Mouse (Mus musculus) lung, postnatal 0 days (tissue): ENCODE results near the gene Fam169a. TPM values are rescaled to one million over a fixed set of nuclear protein-coding genes. Genes with fewer than 3 reads are reported as not detected.

ENCODE experiments used
- ATAC-seq: fragments of 200-750 bp; cut with Nextera tagmentation; 2 replicates; pipeline ENCODE4 v1.8.0; 2017; ENCODE audit warnings: moderate library complexity
- DNase-seq: peaks from one replicate; pipeline ENCODE4 v3.0.0-alpha.2; 2016; ENCODE audit warnings: low spot score
- H3K27ac ChIP-seq: fragments of 300-500 bp; sonication (generic); 2 replicates; pipeline ENCODE4 v1.5.1; 2014; ENCODE audit warnings: antibody characterized with exemption, mild to moderate bottlenecking, low read length, mixed read lengths
- H3K27me3 ChIP-seq: fragments of 300-500 bp; sonication (generic); replicated peaks from 2 replicates; pipeline ENCODE4 v1.6.1; 2014; ENCODE audit warnings: low read length, mixed read lengths; ENCODE audit not compliant: insufficient read depth
- H3K36me3 ChIP-seq: fragments of 300-500 bp; sonication (generic); 2 replicates; pipeline ENCODE4 v1.6.1; 2014; ENCODE audit warnings: low read length, mixed read lengths; ENCODE audit not compliant: insufficient read depth
- H3K4me1 ChIP-seq: fragments of 300-500 bp; sonication (generic); 2 replicates; pipeline ENCODE4 v1.6.1; 2014; ENCODE audit warnings: antibody characterized with exemption, low read depth, low read length, mixed read lengths; ENCODE audit not compliant: insufficient read depth
- H3K4me2 ChIP-seq: fragments of 300-500 bp; sonication (generic); replicated peaks from 2 replicates; pipeline ENCODE4 v1.6.1; 2014; ENCODE audit warnings: low read depth, mild to moderate bottlenecking, low read length, moderate library complexity, mixed read lengths
- H3K4me3 ChIP-seq: fragments of 300-500 bp; sonication (generic); 2 replicates; pipeline ENCODE4 v1.5.1; 2014; ENCODE audit warnings: low read depth, low read length
- H3K9ac ChIP-seq: fragments of 300-500 bp; sonication (generic); replicated peaks from 2 replicates; pipeline ENCODE4 v1.6.1; 2014; ENCODE audit warnings: low read depth, mild to moderate bottlenecking
- H3K9me3 ChIP-seq: fragments of 300-500 bp; sonication (generic); 2 replicates; pipeline ENCODE4 v1.6.1; 2016; ENCODE audit warnings: low read length, mixed read lengths
- CTCF ChIP-seq: IDR thresholded peaks from 2 replicates; pipeline ENCODE4 v1.5.1; 2016; ENCODE audit warnings: antibody characterized with exemption, mild to moderate bottlenecking
- EP300 ChIP-seq: IDR thresholded peaks from 2 replicates; pipeline ENCODE4 v1.6.1; 2016; ENCODE audit warnings: antibody characterized with exemption, mild to moderate bottlenecking, control low read depth
- WGBS: fragments of 180-500 bp; shearing (Covaris S2); extraction: QIAGEN DNeasy Blood & Tissue Kit; methylation state at CpG from one replicate; pipeline ENCODE4 v1.1.7; 2014; 5-methylcytosine and 5-hydroxymethylcytosine counted together
- polyA plus RNA-seq: library from polyadenylated mRNA; unstranded; fragments of >200 nt; fragmentation: Nextera tagmentation; extraction: Ambion mirVana; gene quantifications from 2 replicates; pipeline ENCODE4 v1.2.1, GENCODE M21; 2015

The Fam169a gene
- polyA plus RNA-seq, 1 experiment from 2014 or later = 0.24 TPM

DNA sequence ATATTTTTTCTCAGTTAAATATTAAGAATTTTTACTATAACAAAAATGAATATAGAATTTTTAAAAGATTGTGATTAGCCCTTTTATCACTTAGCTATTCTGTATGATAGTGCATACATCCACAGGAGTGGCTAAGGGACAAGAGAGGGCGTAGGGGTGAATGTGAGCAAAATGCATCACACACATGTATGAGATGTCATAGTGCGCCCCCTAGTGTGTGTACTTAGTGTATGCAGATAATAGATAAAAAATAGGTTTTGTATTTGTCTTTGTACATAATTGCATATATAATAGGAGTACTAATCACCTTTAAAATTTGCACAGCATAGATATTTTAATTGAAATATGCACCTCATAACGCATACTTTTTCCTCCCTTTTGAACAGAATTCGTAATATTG, 78.7 kb downstream of the Fam169a start:
- TF ChIP-seq CTCF (peak; percentile 75), EP300 (no peak)
- DNase-seq = peak; percentile 78
- H3K4me1 ChIP-seq = no peaks in the 10 kb centered on the region
- WGBS = 58% methylated on average over 4 of the region's 4 CpGs
- no peak overlapping the region for H3K4me3 ChIP-seq
- H3K4me2 ChIP-seq = no peak overlapping the region
- no peak overlapping the region for H3K27ac ChIP-seq
- H3K36me3 ChIP-seq = peaks cover 47% of the 10 kb centered on the region
- H3K27me3 ChIP-seq = no peaks in the 10 kb centered on the region
- ATAC-seq = no peak
- no peak overlapping the region for H3K9ac ChIP-seq
- no peaks in the 10 kb centered on the region for H3K9me3 ChIP-seq

DNA sequence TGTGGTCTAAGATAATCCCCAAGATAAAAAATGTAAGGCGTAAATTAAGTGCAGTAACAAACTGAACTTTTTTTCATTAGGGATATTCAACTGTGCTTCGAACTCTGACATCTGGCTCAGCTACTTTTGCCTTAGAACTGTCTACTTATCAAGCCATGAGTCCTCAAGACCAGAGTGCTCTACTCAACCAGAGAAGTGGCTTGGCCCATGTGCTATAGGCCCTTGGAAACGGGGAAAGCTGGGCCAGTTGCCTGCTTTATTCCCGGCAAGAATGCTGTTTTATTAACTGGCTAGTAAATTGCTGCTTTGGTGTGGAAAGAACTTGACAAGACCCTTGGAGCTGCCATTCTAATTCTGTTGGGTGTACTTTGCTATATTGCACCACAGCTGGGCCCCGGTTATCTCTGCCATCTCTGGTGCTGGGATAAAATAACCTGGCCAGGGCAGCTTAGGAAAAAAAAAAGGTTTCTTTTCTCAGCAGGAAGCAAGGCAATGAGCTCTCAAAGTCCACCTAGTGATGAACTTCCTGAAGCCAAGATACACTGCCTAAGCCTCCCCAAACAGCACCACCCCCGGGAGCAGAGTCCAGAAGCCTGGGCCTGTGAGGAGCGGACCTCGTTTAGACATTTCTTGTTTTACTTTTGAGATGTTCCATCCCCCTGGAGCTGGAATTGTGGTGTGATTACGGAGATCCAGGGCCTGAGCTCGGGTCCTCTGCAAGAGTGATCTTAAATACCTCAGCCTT, 108.6 kb downstream of the Fam169a start:
- H3K9ac ChIP-seq = no peak overlapping the region
- DNase-seq (peak; percentile 5), ATAC-seq (no peak)
- H3K4me2 ChIP-seq = no peak overlapping the region
- H3K4me1 ChIP-seq = no peaks in the 10 kb centered on the region
- no peak for TF ChIP-seq EP300
- no peak for TF ChIP-seq CTCF
- no peaks in the 10 kb centered on the region for H3K9me3 ChIP-seq
- H3K36me3 ChIP-seq = peaks cover 33% of the 10 kb centered on the region; the same call in 1 of the 2 replicates
- no peaks in the 10 kb centered on the region for H3K27me3 ChIP-seq
- H3K4me3 ChIP-seq = no peak overlapping the region
- WGBS = 84% methylated on average over 10 of the region's 10 CpGs
- H3K27ac ChIP-seq = no peak overlapping the region

DNA sequence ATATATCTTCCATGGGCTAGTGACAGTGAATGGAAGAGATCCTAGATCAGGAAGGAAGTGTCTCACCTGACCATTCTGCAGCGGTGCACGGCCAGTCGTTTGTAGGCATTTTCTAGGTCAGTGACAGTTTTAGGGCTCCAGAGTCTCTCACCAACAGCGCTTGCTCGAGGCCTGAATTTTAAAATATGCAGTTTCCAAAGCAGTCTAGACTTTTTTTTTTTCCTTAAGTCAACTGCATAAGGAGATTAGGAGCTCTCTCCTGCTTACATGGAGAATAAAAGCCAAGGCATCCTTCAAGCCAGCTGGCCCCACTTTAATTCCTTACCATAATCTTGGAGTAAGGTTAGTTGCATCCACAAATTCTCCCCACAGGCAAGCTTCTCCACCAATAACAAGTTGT, 109.6 kb downstream of the Fam169a start:
- DNase-seq = no peak
- no peak for TF ChIP-seq EP300
- no peak for TF ChIP-seq CTCF
- Histone ChIP-seq H3K36me3 (peaks cover 33% of the 10 kb centered on the region; the same call in 1 of the 2 replicates), H3K9ac (no peak overlapping the region), H3K27me3 (no peaks in the 10 kb centered on the region), H3K4me2 (no peak overlapping the region), H3K4me1 (no peaks in the 10 kb centered on the region), H3K27ac (no peak overlapping the region), H3K9me3 (no peaks in the 10 kb centered on the region), H3K4me3 (no peak overlapping the region)
- no peak for ATAC-seq
- WGBS = 86% methylated on average over 5 of the region's 5 CpGs

DNA sequence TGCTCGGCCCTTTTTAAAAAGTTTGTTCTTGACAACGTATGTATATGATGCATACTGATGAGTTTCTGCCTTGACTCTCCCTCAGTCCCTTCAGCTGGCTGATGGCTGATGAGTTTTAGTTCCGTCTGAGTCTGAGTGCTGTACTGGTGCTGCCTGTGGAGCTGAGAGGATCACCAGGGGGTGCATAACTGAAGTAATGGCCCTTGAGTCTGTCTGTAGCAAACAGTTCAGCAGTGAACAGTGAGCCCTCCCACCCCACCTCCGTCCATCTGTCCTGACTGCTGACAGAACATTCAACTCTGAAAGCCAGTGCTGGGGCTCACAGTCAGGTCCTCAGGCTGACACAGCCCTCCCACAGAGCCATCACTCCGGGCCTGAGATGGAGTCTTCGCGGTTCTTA, 111.9 kb downstream of the Fam169a start:
- Histone ChIP-seq H3K36me3 (peaks cover 23% of the 10 kb centered on the region; the same call in 1 of the 2 replicates), H3K4me1 (no peaks in the 10 kb centered on the region), H3K4me3 (no peak overlapping the region), H3K4me2 (no peak overlapping the region), H3K9me3 (no peaks in the 10 kb centered on the region), H3K27me3 (no peaks in the 10 kb centered on the region), H3K27ac (no peak overlapping the region), H3K9ac (no peak overlapping the region)
- TF ChIP-seq CTCF (no peak), EP300 (no peak)
- WGBS = 84% methylated on average over 7 of the region's 7 CpGs
- ATAC-seq = no peak
- DNase-seq = no peak

DNA sequence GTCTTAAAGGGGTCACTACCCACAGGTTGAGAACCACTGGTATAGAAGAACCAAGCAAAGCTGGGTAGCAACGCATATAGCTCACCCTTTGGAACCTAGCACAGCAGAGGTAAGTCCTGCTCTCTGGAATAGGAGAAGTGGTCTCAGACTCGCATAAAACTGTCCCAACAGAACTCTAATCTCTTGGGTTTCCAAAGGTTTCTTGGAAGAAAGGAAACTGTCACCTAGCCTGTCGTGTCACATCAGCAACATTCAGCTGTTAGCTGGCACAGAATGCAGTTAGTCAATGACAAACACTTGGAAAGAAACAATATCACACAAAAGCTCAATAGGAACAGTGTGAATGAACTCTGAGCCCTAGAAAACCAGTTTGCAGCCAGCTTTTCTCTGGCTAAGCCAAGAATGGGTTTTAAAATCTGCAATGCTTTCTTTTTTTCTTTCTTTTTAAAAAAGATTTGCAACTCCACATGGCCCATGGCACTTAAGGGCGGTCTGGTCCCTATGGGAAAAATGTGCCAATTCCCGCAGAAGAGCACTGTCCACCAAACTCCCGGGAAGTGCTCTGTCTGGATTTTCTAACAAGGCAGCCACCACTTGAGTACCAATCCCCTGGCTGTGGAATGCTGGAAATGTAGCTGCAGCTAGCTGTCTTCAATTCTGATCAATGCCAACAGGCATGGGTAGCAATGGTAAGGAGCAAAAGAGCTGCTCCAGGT, 113.2 kb downstream of the Fam169a start:
- no peaks in the 10 kb centered on the region for H3K9me3 ChIP-seq
- ATAC-seq (no peak), DNase-seq (no peak)
- peaks cover 18% of the 10 kb centered on the region; the same call in 1 of the 2 replicates for H3K36me3 ChIP-seq
- no peak overlapping the region for H3K4me3 ChIP-seq
- H3K4me2 ChIP-seq = no peak overlapping the region
- TF ChIP-seq CTCF (no peak), EP300 (no peak)
- WGBS = 81% methylated on average over 6 of the region's 6 CpGs
- no peaks in the 10 kb centered on the region for H3K27me3 ChIP-seq
- H3K4me1 ChIP-seq = no peaks in the 10 kb centered on the region
- no peak overlapping the region for H3K9ac ChIP-seq
- H3K27ac ChIP-seq = no peak overlapping the region

Other genes starting within 250 kb of the Fam169a start
- gene Gcnt4, start 142.6 kb upstream of the Fam169a start, polyA plus RNA-seq = 0.19 and 0.27 TPM in 2 replicates
- not detected in 2 replicates for gene 1700029F12Rik, start 32.9 kb upstream of the Fam169a start, polyA plus RNA-seq
- 6.0 and 6.3 TPM in 2 replicates for gene Gm6169, start 32.0 kb downstream of the Fam169a start, polyA plus RNA-seq
- gene Gfm2, start 70.7 kb downstream of the Fam169a start, polyA plus RNA-seq = 11.1 and 11.9 TPM in 2 replicates
- 43.9 and 47.3 TPM in 2 replicates for gene Nsa2, start 70.7 kb downstream of the Fam169a start, polyA plus RNA-seq
- gene Hexb, start 131.1 kb downstream of the Fam169a start, polyA plus RNA-seq = 23.6 and 26.6 TPM in 2 replicates
- 2.6 and 4.0 TPM in 2 replicates for gene Enc1, start 173.8 kb downstream of the Fam169a start, polyA plus RNA-seq